Comparison of ENCODE assay signal across 8 mouse cellular contexts in the genomic region with DNA sequence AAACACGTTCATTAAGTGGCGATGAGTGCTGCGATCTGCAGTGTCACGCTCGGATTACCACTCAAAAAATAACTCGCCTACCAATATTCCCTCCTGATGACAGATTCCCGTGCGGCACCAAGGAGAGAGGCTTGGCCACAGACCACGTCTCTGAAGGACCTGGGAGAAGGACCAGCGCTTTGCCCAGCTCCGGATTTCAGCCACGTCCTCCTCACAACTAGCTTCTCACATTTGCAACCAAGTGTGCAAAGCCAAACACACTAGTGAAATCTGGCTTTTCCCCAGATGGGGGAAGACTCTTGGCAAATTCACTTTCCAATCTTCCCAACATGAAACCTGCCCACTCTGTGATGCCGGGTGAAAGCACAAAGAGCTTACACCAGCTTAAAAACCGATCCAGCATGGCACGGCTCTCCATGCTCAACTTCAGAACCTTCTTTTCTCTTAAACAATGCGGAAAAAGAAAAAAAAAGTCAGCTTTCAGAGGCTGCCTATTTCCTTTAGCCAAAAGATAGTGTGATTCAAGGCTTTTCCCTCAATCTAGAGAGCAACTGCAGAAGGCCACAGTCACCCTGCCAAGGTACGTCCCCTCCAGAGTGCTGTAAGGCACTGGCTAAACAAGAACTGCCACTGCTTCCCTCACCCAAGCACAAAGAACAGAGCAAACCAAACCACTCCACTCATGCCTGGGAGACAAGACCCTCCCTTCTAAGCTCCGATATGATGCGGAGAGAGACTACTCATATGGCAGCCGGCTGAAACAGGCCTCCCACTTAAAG.
DNase-seq lines count a peak whose midpoint lies in the region; ATAC-seq and TF ChIP-seq lines count a peak whose summit lies in the region.
"Had no signal": no experiment of that assay in that cellular context is flagged by ENCODE, and none has a peak within 500 bp of the region (broad histone marks: within the 10 kb centered on the region; RNA-seq: fewer than 3 reads in every experiment).

No protein-coding gene starts in this region.

- no peak for TF ChIP-seq CTCF in midbrain, postnatal 0 days (IDR thresholded peaks at IDR 0.05)

- peak overlapping the region; percentile 92 for H3K4me3 ChIP-seq in kidney, embryonic 16.5 days (ENCODE audit: low read length)
- peak overlapping the region; percentile 82 for H3K4me3 ChIP-seq in embryonic facial prominence, embryonic 15.5 days (replicated peaks)
- H3K4me3 ChIP-seq in hindbrain, embryonic 14.5 days (replicated peaks; ENCODE audit: low read length), result peak overlapping the region; percentile 59
- H3K4me3 ChIP-seq in midbrain, postnatal 0 days (ENCODE audit: low read depth, low read length), result peak overlapping the region; percentile 23

- no peak for DNase-seq in kidney, postnatal 36 days
- DNase-seq in hindbrain, embryonic 14.5 days (ENCODE audit: low spot score), result no peak
- DNase-seq in midbrain, postnatal 0 days (ENCODE audit: low spot score), result no peak
- no peak for DNase-seq in spleen, postnatal 10 days (ENCODE audit: low spot score in 2 of 2)
- DNase-seq: layer of hippocampus, postnatal 36 days had no signal

- H3K27me3 ChIP-seq in kidney, embryonic 16.5 days (ENCODE audit: insufficient read depth, low read length), result no peaks in the 10 kb centered on the region
- H3K27me3 ChIP-seq in embryonic facial prominence, embryonic 15.5 days, result no peaks in the 10 kb centered on the region
- no peaks in the 10 kb centered on the region; the same call in 1 of the 2 replicates for H3K27me3 ChIP-seq in hindbrain, embryonic 14.5 days (ENCODE audit: control insufficient read depth, insufficient read depth, low read length)
- no peaks in the 10 kb centered on the region for H3K27me3 ChIP-seq in midbrain, postnatal 0 days (ENCODE audit: insufficient read depth, low read length)

- H3K36me3 ChIP-seq in kidney, embryonic 16.5 days (ENCODE audit: insufficient read depth, low read length), result peaks cover 5% of the 10 kb centered on the region; the same call in 1 of the 2 replicates
- 0 out of 2 replicates have a peak, but pooled peaks cover 9% of the 10 kb centered on the region for H3K36me3 ChIP-seq in embryonic facial prominence, embryonic 15.5 days
- H3K36me3 ChIP-seq in hindbrain, embryonic 14.5 days (replicated peaks; ENCODE audit: control insufficient read depth, insufficient read depth), result no peaks in the 10 kb centered on the region
- no peaks in the 10 kb centered on the region for H3K36me3 ChIP-seq in midbrain, postnatal 0 days (ENCODE audit: insufficient read depth, low read length)

- peak overlapping the region; percentile 83 for H3K4me2 ChIP-seq in kidney, embryonic 16.5 days (replicated peaks; ENCODE audit: low read depth, low read length)
- H3K4me2 ChIP-seq in embryonic facial prominence, embryonic 15.5 days (replicated peaks), result peak overlapping the region; percentile 83
- peak overlapping the region; percentile 83 for H3K4me2 ChIP-seq in hindbrain, embryonic 14.5 days (replicated peaks)
- peak overlapping the region; percentile 98 for H3K4me2 ChIP-seq in midbrain, postnatal 0 days (ENCODE audit: low read depth, low read length, poor library complexity, severe bottlenecking)

- peak overlapping the region; percentile 75 for H3K9ac ChIP-seq in kidney, embryonic 16.5 days (replicated peaks; ENCODE audit: low read length)
- H3K9ac ChIP-seq in embryonic facial prominence, embryonic 15.5 days, result peak overlapping the region; percentile 92
- H3K9ac ChIP-seq in hindbrain, embryonic 14.5 days, result peak overlapping the region; percentile 62; the same call in 1 of the 2 replicates
- H3K9ac ChIP-seq in midbrain, postnatal 0 days (replicated peaks; ENCODE audit: low read length, poor library complexity, severe bottlenecking), result 0 out of 2 replicates have a peak overlapping the region, but pooled peaks have one; percentile 19

- WGBS in kidney, embryonic 16.5 days, result 64% methylated on average over 20 of the region's 20 CpGs
- WGBS in embryonic facial prominence, embryonic 15.5 days, result 30% methylated on average over 20 of the region's 20 CpGs
- WGBS in hindbrain, embryonic 14.5 days, result 53% methylated on average over 20 of the region's 20 CpGs
- 52% methylated on average over 20 of the region's 20 CpGs for WGBS in midbrain, postnatal 0 days

- peak overlapping the region; percentile 31 for H3K27ac ChIP-seq in kidney, embryonic 16.5 days (ENCODE audit: low read length)
- peak overlapping the region; percentile 93 for H3K27ac ChIP-seq in embryonic facial prominence, embryonic 15.5 days (replicated peaks)
- H3K27ac ChIP-seq in hindbrain, embryonic 14.5 days, result no peak overlapping the region
- no peak overlapping the region; the same call in 1 of the 2 replicates for H3K27ac ChIP-seq in midbrain, postnatal 0 days (ENCODE audit: low read depth, low read length)

- H3K4me1 ChIP-seq in kidney, embryonic 16.5 days (ENCODE audit: insufficient read depth, low read length), result peaks cover 77% of the 10 kb centered on the region
- peaks cover 74% of the 10 kb centered on the region for H3K4me1 ChIP-seq in embryonic facial prominence, embryonic 15.5 days
- H3K4me1 ChIP-seq in hindbrain, embryonic 14.5 days (replicated peaks; ENCODE audit: control insufficient read depth, insufficient read depth, low read length), result peaks cover 61% of the 10 kb centered on the region
- peaks cover 4% of the 10 kb centered on the region; the same call in 1 of the 2 replicates for H3K4me1 ChIP-seq in midbrain, postnatal 0 days (ENCODE audit: insufficient read depth, low read length)

- no peaks in the 10 kb centered on the region for H3K9me3 ChIP-seq in kidney, embryonic 16.5 days (ENCODE audit: low read length)
- H3K9me3 ChIP-seq in embryonic facial prominence, embryonic 15.5 days (replicated peaks), result no peaks in the 10 kb centered on the region
- H3K9me3 ChIP-seq in hindbrain, embryonic 14.5 days (ENCODE audit: control insufficient read depth, low read length), result no peaks in the 10 kb centered on the region
- no peaks in the 10 kb centered on the region for H3K9me3 ChIP-seq in midbrain, postnatal 0 days (ENCODE audit: low read length)

- no peak for ATAC-seq in kidney, embryonic 16.5 days (ENCODE audit: low FRiP score, low TSS enrichment)
- ATAC-seq in embryonic facial prominence, embryonic 15.5 days (ENCODE audit: insufficient number of reproducible peaks, low FRiP score, low TSS enrichment, low read depth), result no peak
- no peak for ATAC-seq in hindbrain, embryonic 14.5 days (ENCODE audit: low FRiP score)
- no peak for ATAC-seq in midbrain, postnatal 0 days (ENCODE audit: low FRiP score)
- no peak for ATAC-seq in erythroid progenitor cell, adult 5-6 weeks (replicated peaks; ENCODE audit: low FRiP score, poor library complexity, severe bottlenecking)

Comparison
In these comparisons a context has a peak if more than half of its experiments do, and no peak if none do; other contexts are left out.
1. H3K27ac ChIP-seq: peak in kidney, embryonic 16.5 days (single experiment) and embryonic facial prominence, embryonic 15.5 days (single experiment); none in hindbrain, embryonic 14.5 days (single experiment) and midbrain, postnatal 0 days (single experiment).
2. H3K4me3 ChIP-seq: peak in every context shown above with its lines; median percentile 92 in kidney, embryonic 16.5 days; 82 in embryonic facial prominence, embryonic 15.5 days; 59 in hindbrain, embryonic 14.5 days; 23 in midbrain, postnatal 0 days.
3. H3K9ac ChIP-seq: peak in every context shown above with its lines; median percentile 92 in embryonic facial prominence, embryonic 15.5 days; 75 in kidney, embryonic 16.5 days; 62 in hindbrain, embryonic 14.5 days; 19 in midbrain, postnatal 0 days.
4. Peak in every context shown above with its lines, with median percentiles within 50 percentile points of each other: H3K4me2 ChIP-seq.